Mouse (Mus musculus) hindbrain, embryonic 14.5 days (tissue): ENCODE data around the gene Cux2. TPM values are rescaled to one million over a fixed set of nuclear protein-coding genes. Genes with fewer than 3 reads are reported as not detected.
A peak's percentile ranks its signal among the peaks of the same experiment; 100 is the strongest.

Experiments used
- ATAC-seq: fragments of 200-750 bp; cut with Nextera tagmentation; 2 replicates; pipeline ENCODE4 v1.8.0; 2017; ENCODE audit warnings: moderate number of reproducible peaks, mild to moderate bottlenecking, moderate TSS enrichment, moderate library complexity; ENCODE audit not compliant: low FRiP score
- DNase-seq: peaks from one replicate; pipeline ENCODE4 v3.0.0-alpha.2; 2015; ENCODE audit warnings: low spot score
- H3K27ac ChIP-seq: fragments of 300-500 bp; sonication (generic); 2 replicates; pipeline ENCODE4 v1.5.1; 2014; ENCODE audit warnings: mild to moderate bottlenecking, moderate library complexity
- H3K27me3 ChIP-seq: fragments of 300-500 bp; sonication (generic); 2 replicates; pipeline ENCODE4 v1.6.1; 2014; ENCODE audit warnings: mild to moderate bottlenecking, low read length, mixed read lengths; ENCODE audit not compliant: control insufficient read depth, insufficient read depth
- H3K36me3 ChIP-seq: fragments of 300-500 bp; sonication (generic); replicated peaks from 2 replicates; pipeline ENCODE4 v1.6.1; 2014; ENCODE audit not compliant: control insufficient read depth, insufficient read depth
- H3K4me1 ChIP-seq: fragments of 300-500 bp; sonication (generic); replicated peaks from 2 replicates; pipeline ENCODE4 v1.6.1; 2014; ENCODE audit warnings: antibody characterized with exemption, low read length, mixed read lengths; ENCODE audit not compliant: control insufficient read depth, insufficient read depth
- H3K4me2 ChIP-seq: fragments of 300-500 bp; sonication (generic); replicated peaks from 2 replicates; pipeline ENCODE4 v1.6.1; 2014; ENCODE audit warnings: mild to moderate bottlenecking, moderate library complexity
- H3K4me3 ChIP-seq: fragments of 300-500 bp; sonication (generic); replicated peaks from 2 replicates; pipeline ENCODE4 v1.5.1; 2014; ENCODE audit warnings: mild to moderate bottlenecking, low read length
- H3K9ac ChIP-seq: fragments of 300-500 bp; sonication (generic); 2 replicates; pipeline ENCODE4 v1.6.1; 2014
- H3K9me3 ChIP-seq: fragments of 300-500 bp; sonication (generic); 2 replicates; pipeline ENCODE4 v1.6.1; 2016; ENCODE audit warnings: low read length; ENCODE audit not compliant: control insufficient read depth
- WGBS: fragments of 180-500 bp; shearing (Covaris S2); extraction: QIAGEN DNeasy Blood & Tissue Kit; methylation state at CpG from one replicate; pipeline ENCODE4 v1.1.7; 2014; 5-methylcytosine and 5-hydroxymethylcytosine counted together
- polyA plus RNA-seq: library from polyadenylated mRNA; unstranded; fragments of >200 nt; fragmentation: Nextera tagmentation; extraction: Ambion mirVana; gene quantifications from 2 replicates; pipeline ENCODE4 v1.2.1, GENCODE M21; 2014

The Cux2 gene
- polyA plus RNA-seq, 1 experiment from 2014 or later = 28.1 TPM

GRCm38 (mm10) chr5:122031146-122031545 lies 18.8 kb downstream of the Cux2 start:
- no peak overlapping the region for H3K4me3 ChIP-seq
- H3K4me2 ChIP-seq = no peak overlapping the region
- H3K9ac ChIP-seq = no peak overlapping the region
- no peak overlapping the region for H3K27ac ChIP-seq
- ATAC-seq (no peak), DNase-seq (no peak)
- H3K9me3 ChIP-seq = peaks cover 3% of the 10 kb centered on the region
- H3K4me1 ChIP-seq = peaks cover 18% of the 10 kb centered on the region
- WGBS = 71% methylated on average over 12 of the region's 12 CpGs
- peaks cover 3% of the 10 kb centered on the region; the same call in 1 of the 2 replicates for H3K36me3 ChIP-seq
- no peaks in the 10 kb centered on the region for H3K27me3 ChIP-seq

- WGBS = 70% methylated on average over 9 of the region's 11 CpGs
- no peak overlapping the region for H3K27ac ChIP-seq
- ATAC-seq (no peak), DNase-seq (no peak)
- no peaks in the 10 kb centered on the region for H3K27me3 ChIP-seq
- H3K9ac ChIP-seq = no peak overlapping the region
- H3K4me1 ChIP-seq = peaks cover 18% of the 10 kb centered on the region
- no peaks in the 10 kb centered on the region; the same call in 1 of the 2 replicates for H3K36me3 ChIP-seq
- no peaks in the 10 kb centered on the region for H3K9me3 ChIP-seq
- no peak overlapping the region for H3K4me2 ChIP-seq
- H3K4me3 ChIP-seq = no peak overlapping the region
Measured at GRCm38 (mm10) chr5:122030640-122031039, 19.3 kb downstream of the Cux2 start.

- 0 out of 2 replicates have a peak, but pooled peaks cover under 1% of the 10 kb centered on the region for H3K4me1 ChIP-seq
- H3K4me2 ChIP-seq = no peak overlapping the region
- DNase-seq = no peak
- no peaks in the 10 kb centered on the region for H3K27me3 ChIP-seq
- H3K27ac ChIP-seq = no peak overlapping the region
- H3K4me3 ChIP-seq = no peak overlapping the region
- WGBS = 83% methylated on average over 9 of the region's 9 CpGs
- H3K36me3 ChIP-seq = 0 out of 2 replicates have a peak, but pooled peaks cover 2% of the 10 kb centered on the region
- ATAC-seq = no peak
- H3K9me3 ChIP-seq = no peaks in the 10 kb centered on the region
- no peak overlapping the region for H3K9ac ChIP-seq
Measured at GRCm38 (mm10) chr5:122026771-122027170, 23.1 kb downstream of the Cux2 start.

- H3K27ac ChIP-seq = no peak overlapping the region
- H3K4me2 ChIP-seq = no peak overlapping the region
- no peaks in the 10 kb centered on the region for H3K9me3 ChIP-seq
- H3K9ac ChIP-seq = no peak overlapping the region
- 78% methylated on average over 7 of the region's 7 CpGs for WGBS
- H3K36me3 ChIP-seq = 0 out of 2 replicates have a peak, but pooled peaks cover 4% of the 10 kb centered on the region
- DNase-seq = no peak
- no peaks in the 10 kb centered on the region for H3K27me3 ChIP-seq
- H3K4me1 ChIP-seq = no peaks in the 10 kb centered on the region
- no peak for ATAC-seq
- no peak overlapping the region for H3K4me3 ChIP-seq
Measured at GRCm38 (mm10) chr5:122026284-122026683, 23.6 kb downstream of the Cux2 start.

GRCm38 (mm10) chr5:122025117-122025516 lies 24.8 kb downstream of the Cux2 start:
- Histone ChIP-seq H3K4me1 (no peaks in the 10 kb centered on the region), H3K4me2 (no peak overlapping the region), H3K9ac (no peak overlapping the region), H3K27me3 (no peaks in the 10 kb centered on the region), H3K4me3 (no peak overlapping the region), H3K27ac (no peak overlapping the region), H3K9me3 (no peaks in the 10 kb centered on the region), H3K36me3 (0 out of 2 replicates have a peak, but pooled peaks cover 4% of the 10 kb centered on the region)
- ATAC-seq (no peak), DNase-seq (no peak)
- WGBS = 92% methylated on average over 11 of the region's 11 CpGs

GRCm38 (mm10) chr5:122019288-122019687 lies 30.6 kb downstream of the Cux2 start:
- DNase-seq (no peak), ATAC-seq (no peak; the same call in 1 of the 2 replicates)
- H3K9ac ChIP-seq = no peak overlapping the region
- H3K4me3 ChIP-seq = no peak overlapping the region
- 0 out of 2 replicates have a peak, but pooled peaks cover 4% of the 10 kb centered on the region for H3K36me3 ChIP-seq
- peaks cover 13% of the 10 kb centered on the region; the same call in 1 of the 2 replicates for H3K4me1 ChIP-seq
- WGBS = 51% methylated on average over 17 of the region's 17 CpGs
- H3K27me3 ChIP-seq = no peaks in the 10 kb centered on the region
- no peak overlapping the region for H3K27ac ChIP-seq
- no peak overlapping the region for H3K4me2 ChIP-seq
- no peaks in the 10 kb centered on the region for H3K9me3 ChIP-seq

- no peak overlapping the region for H3K9ac ChIP-seq
- no peak overlapping the region for H3K4me3 ChIP-seq
- no peak overlapping the region for H3K4me2 ChIP-seq
- 52% methylated on average over 9 of the region's 9 CpGs for WGBS
- H3K27me3 ChIP-seq = no peaks in the 10 kb centered on the region
- ATAC-seq = no peak
- DNase-seq = no peak
- peaks cover 13% of the 10 kb centered on the region; the same call in 1 of the 2 replicates for H3K4me1 ChIP-seq
- H3K9me3 ChIP-seq = no peaks in the 10 kb centered on the region
- no peak overlapping the region for H3K27ac ChIP-seq
- 0 out of 2 replicates have a peak, but pooled peaks cover 4% of the 10 kb centered on the region for H3K36me3 ChIP-seq
Measured at GRCm38 (mm10) chr5:122017778-122018177, 32.1 kb downstream of the Cux2 start.

- Histone ChIP-seq H3K9ac (no peak overlapping the region), H3K4me2 (0 out of 2 replicates have a peak overlapping the region, but pooled peaks have one; percentile 2), H3K9me3 (no peaks in the 10 kb centered on the region), H3K36me3 (0 out of 2 replicates have a peak, but pooled peaks cover 4% of the 10 kb centered on the region), H3K4me1 (peaks cover 13% of the 10 kb centered on the region; the same call in 1 of the 2 replicates), H3K27ac (peak overlapping the region; percentile 23; the same call in 1 of the 2 replicates), H3K4me3 (no peak overlapping the region), H3K27me3 (no peaks in the 10 kb centered on the region)
- DNase-seq (no peak), ATAC-seq (no peak)
- WGBS = 29% methylated on average over 13 of the region's 13 CpGs
Measured at GRCm38 (mm10) chr5:122017269-122017668, 32.6 kb downstream of the Cux2 start.

GRCm38 (mm10) chr5:122016744-122017143 lies 33.2 kb downstream of the Cux2 start:
- Histone ChIP-seq H3K36me3 (0 out of 2 replicates have a peak, but pooled peaks cover 1% of the 10 kb centered on the region), H3K4me3 (no peak overlapping the region), H3K27me3 (no peaks in the 10 kb centered on the region), H3K4me1 (peaks cover 13% of the 10 kb centered on the region; the same call in 1 of the 2 replicates), H3K9ac (no peak overlapping the region), H3K27ac (no peak overlapping the region), H3K9me3 (no peaks in the 10 kb centered on the region), H3K4me2 (no peak overlapping the region)
- ATAC-seq (no peak), DNase-seq (no peak)
- WGBS = 75% methylated on average over 6 of the region's 6 CpGs
